Mouse (Mus musculus): Measurements from ENCODE around the gene Mdh2.

Mdh2 gene

GRCm38 (mm10) chr5:135834769-135835491 is 56.6 kb downstream of the Mdh2 start:
- DNase-seq (ENCODE audit: low spot score in 2 of 2): peak; percentile 44 to 56

- DNase-seq (ENCODE audit: low spot score in 2 of 2): no peak
Observed at GRCm38 (mm10) chr5:135835492-135835858, 57.2 kb downstream of the Mdh2 start.

- DNase-seq (ENCODE audit: low spot score in 2 of 2): no peak
Observed at GRCm38 (mm10) chr5:135835981-135836380, 57.7 kb downstream of the Mdh2 start.
